Mouse (Mus musculus) induced T-regulatory cell, adult 2 months (primary cell): ENCODE results near the gene Spint1.

Experiments
- DNase-seq: peaks from one replicate; pipeline ENCODE4 v3.0.0-alpha.2; 2012; ENCODE audit warnings: low read depth

Gene Spint1

DNA sequence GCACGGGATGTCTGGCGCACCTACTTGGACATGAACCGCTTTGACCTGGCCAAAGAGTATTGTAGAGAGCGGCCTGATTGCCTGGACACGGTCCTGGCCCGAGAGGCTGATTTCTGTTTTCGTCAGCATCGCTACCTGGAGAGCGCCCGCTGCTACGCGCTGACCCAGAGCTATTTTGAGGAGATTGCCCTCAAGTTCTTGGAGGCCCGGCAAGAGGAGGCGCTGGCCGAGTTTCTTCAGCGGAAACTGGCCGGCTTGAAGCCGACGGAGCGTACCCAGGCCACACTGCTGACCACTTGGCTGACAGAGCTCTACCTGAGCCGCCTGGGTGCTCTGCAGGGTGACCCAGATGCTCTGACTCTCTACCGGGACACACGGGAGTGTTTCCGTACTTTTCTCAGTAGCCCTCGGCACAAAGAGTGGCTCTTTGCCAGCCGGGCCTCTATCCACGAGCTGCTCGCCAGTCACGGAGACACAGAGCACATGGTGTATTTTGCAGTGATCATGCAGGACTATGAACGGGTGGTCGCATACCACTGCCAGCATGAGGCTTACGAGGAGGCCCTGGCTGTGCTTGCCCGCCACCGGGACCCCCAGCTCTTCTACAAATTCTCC is 56.7 kb downstream of the Spint1 start:
- DNase-seq: no peak

DNA sequence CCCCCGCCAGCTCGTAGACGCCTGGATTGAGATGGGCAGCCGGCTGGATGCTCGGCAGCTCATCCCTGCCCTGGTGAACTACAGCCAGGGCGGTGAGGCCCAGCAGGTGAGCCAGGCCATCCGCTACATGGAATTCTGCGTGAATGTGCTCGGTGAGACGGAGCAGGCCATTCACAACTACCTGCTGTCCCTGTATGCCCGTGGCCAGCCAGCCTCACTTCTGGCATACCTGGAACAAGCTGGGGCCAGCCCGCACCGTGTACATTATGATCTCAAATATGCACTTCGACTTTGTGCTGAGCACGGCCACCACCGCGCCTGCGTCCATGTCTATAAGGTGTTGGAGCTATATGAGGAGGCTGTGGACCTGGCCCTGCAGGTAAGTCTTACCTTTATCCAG is 57.2 kb downstream of the Spint1 start:
- DNase-seq: no peak

DNA sequence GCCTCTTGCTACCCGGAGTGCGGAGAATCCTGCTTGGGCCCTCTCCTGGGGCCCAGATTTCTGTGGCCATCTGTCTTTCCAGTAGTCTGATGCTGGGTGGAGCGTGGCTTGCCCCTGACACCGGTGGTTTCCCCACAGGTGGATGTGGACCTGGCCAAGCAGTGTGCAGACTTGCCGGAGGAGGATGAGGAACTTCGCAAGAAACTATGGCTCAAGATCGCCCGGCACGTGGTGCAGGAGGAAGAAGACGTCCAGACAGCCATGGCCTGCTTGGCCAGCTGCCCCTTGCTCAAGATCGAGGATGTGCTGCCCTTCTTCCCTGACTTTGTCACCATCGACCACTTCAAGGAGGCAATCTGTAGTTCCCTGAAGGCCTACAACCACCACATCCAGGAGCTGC is 59.6 kb downstream of the Spint1 start:
- no peak for DNase-seq

DNA sequence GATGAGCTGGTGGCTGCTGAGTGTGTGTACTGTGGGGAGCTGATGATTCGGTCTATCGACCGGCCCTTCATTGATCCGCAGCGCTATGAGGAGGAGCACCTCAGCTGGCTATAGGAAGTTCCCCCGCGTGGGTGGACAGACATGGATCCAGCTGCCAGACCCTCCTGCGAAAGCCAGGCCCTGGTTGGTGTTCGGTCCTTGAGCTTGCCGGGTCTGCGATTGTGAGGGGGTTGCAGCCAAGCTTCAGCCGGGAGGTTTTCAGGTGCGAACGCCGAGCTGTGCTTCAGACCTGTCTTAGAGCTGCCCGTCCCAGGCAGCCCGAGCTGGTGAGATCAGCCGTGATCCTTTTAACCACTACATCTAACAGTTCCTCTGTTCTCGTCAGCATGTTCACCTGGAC is 60.3 kb downstream of the Spint1 start:
- no peak for DNase-seq

DNA sequence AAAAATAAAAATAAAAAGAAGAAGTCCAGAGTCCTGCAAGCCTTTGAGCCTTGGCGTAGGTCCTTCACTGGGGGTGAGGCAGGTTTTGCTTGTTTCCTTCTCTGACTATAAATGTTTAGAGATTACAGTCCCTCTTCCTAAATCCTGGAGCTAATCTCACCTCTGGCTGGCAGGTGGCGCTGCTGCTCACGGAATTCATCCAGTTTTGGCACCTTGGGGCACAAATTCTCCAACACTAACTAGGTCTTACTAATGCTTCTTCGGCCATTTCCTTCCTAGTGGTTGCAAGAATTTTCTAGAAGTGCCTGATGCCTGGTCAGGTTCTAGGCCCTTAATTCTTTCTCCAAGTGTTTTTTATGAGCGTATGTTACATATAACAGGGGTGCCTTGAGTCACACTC is 61.2 kb downstream of the Spint1 start:
- DNase-seq: peak; percentile 73

DNA sequence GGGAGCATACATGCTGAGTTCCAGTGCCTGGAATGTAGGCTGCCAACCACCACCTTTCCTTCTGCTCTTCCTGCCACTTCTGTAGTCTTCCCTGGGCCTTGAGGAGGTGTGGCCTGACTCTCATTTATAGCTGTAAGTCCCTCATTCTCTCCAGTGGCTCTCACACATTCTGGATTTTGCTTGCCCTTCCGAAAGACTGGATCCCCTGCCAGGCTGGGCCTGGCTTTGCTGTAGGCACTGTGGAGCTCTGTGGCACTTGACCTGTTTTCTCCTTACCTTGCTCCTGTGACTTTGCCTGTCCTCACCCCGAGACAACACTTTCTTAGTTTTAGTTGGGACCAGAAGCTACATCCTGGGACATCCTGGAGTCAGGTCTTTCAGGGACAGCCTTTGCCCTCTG is 61.7 kb downstream of the Spint1 start:
- no peak for DNase-seq
